Mouse (Mus musculus) CH12F3 (cell line): Measurements from ENCODE around the gene Atp13a1.

Experiments
- in situ Hi-C: fragments of 300-500 bp; cut with MboI; formaldehyde crosslinking; loops from 2 replicates; pipeline ENCODE4 v1.14.3; 2020; ENCODE audit warnings: low sequenced_read_pairs

Gene Atp13a1

DNA sequence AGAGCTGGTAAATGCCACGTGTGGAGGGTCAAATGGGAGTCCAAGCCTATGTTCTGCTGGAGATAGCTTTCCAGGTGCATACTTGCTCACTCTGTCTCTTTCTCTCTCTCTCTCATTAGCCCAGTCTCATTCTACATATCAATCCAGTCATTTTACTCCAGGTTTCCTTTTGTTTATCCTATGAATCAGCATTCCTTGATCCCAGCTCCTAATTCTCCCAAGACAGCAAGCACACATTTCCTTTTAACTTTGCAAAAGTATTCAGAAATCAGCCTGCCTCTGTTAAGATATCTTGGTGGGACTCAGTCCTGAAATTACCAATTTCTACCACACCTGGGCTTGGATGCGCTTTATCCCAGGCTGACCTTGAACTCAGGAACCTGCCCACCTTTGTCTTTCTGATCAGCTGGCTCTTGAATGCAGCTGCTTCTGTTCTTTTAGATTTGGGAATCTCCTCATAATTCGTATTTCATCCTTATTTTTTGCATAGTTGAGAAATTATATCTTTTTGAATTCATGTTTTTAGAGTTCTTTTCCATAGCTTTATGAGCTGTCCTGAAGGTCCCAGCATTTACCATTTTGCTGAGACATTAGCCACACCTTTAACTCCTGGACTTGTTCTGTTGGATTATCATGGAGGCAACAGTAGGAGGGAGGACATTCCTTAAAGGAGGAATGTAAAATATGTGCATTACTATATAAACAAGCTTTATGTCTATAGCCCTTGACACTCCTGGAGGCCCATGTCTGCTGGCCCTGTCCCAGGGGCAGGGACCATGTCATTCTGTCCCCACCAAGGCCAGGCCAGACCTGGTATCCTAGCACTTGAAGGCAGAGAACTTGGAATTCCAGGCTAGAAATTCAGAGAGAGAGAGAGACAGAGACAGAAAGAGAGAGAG, 56.5 kb downstream of the Atp13a1 start:
- in situ Hi-C loops: no loop called here

DNA sequence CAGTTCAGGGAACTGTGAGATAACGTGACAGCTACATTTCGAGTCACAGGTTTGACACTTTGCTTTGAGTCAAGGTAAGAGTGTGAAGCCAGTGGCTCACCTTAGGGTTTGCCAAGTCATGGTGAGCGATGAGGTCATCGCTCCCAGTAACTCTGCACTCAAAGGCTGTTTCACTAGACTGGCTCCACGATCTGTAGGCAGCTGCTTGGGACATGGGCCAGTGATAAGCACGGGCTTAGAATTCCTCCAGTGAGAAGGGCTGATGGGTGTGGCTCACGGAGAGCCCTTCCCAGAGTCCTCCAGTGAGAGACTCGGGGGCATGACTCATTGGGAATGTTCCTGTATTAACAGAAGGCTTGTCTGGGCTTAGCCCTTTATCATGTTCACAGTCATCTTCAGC, 58.0 kb downstream of the Atp13a1 start:
- in situ Hi-C loops: no loop called here

DNA sequence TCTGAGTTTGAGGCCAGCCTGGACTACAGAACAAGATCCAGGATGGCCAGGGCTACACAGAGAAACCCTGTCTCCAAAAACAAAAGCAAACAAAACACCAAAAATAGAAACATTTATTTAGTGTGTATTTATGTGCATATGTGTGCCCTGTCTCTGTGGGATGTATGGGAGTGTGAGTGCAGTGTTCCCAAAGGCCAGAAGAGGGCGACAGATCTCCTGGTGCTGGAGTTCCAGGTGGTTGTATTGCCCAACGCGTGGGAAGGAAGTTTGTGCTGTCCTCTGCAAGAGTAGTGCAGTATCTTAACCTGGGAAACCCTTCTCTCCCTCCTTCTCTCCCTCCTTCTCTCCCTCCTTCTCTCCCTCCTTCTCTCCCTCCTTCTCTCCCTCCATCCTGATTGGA, 58.9 kb downstream of the Atp13a1 start:
- in situ Hi-C loops: no loop called here

DNA sequence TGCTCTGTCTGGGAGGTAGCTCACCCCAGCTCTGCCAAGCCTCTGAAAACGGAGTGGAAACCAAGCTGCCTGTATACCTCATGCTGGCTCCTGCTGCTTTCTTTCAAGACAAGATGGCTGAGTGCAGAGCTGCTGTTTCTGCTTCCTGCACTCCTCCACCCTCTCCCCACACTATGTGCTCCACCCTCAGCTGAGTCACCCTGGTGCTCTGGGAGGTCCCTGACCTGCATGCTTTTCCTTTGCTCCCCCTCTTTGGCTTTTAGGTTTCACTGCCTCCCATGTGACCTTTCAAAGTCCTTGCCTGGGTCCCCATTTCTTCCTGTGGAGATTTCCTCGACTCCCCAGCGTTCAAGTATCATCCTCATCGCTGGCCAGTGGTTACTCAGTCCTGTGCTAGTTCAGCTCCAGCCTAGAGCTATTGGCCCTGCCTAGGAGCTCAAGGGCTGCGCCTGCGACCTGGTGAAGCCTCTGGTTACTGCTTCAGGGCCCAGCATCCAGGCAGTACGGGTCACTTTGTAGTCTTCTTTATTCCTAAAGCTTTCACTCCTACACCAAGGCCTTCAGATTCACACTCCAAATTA, 60.1 kb downstream of the Atp13a1 start:
- in situ Hi-C loops: no loop called here

DNA sequence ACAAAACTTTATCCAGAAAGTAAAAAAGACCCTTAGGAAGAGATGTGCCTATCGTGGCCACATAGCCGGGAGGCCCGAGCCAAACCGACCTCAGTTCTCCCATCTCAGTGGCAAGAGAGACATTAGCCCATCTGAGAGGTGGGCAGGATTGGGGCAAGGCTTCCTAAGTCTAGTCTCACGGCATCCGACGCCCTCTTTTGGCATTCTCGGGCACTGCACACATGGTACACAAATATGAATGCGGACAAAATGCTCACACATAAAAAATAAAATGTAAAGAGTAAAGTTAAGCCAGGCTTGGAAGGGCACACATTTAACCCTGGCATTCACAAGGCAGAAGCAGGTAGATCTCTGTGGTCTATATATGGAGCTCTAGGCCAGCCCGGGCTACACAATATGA, 62.9 kb downstream of the Atp13a1 start:
- in situ Hi-C loops: no loop called here
